Mouse (Mus musculus) gonadal fat pad, adult 2 months (tissue): ENCODE measurements around the gene Sppl2c. TPM values are rescaled to one million over a fixed set of nuclear protein-coding genes. Genes with fewer than 3 reads are reported as not detected.
"Not testable (repeated sequence)": the region's sequence is repeated elsewhere in the genome, so short reads cannot be mapped to it uniquely, and the experiment has no call there.

Source experiments
- DNase-seq: peaks from one replicate; pipeline ENCODE4 v3.0.0-alpha.2; 2012; ENCODE audit warnings: low read depth
- polyA plus RNA-seq: library from polyadenylated mRNA; depleted of rRNA; stranded (reverse); fragments of >200 nt; gene quantifications from 2 replicates; pipeline ENCODE4 v1.2.3, GENCODE M21; 2012

Sppl2c gene
- polyA plus RNA-seq, 1 experiment = 2.0 TPM

GRCm38 (mm10) chr11:104195791-104196190, 9.7 kb downstream of the Sppl2c start:
- DNase-seq = peak; percentile 13

- no peak for DNase-seq
These were observed 11.7 kb downstream of the Sppl2c start for GRCm38 (mm10) chr11:104197861-104198260.

GRCm38 (mm10) chr11:104203271-104203670, 17.1 kb downstream of the Sppl2c start:
- no peak for DNase-seq

- DNase-seq = no peak
These were observed 20.4 kb downstream of the Sppl2c start for GRCm38 (mm10) chr11:104206573-104206972.

GRCm38 (mm10) chr11:104209041-104209440, 22.9 kb downstream of the Sppl2c start:
- DNase-seq = no peak

GRCm38 (mm10) chr11:104211251-104211650, 25.1 kb downstream of the Sppl2c start:
- DNase-seq = no peak

GRCm38 (mm10) chr11:104214128-104214527, 28.0 kb downstream of the Sppl2c start:
- not testable (repeated sequence) for DNase-seq

GRCm38 (mm10) chr11:104218075-104218474, 31.9 kb downstream of the Sppl2c start:
- no peak for DNase-seq

GRCm38 (mm10) chr11:104220291-104220690, 34.2 kb downstream of the Sppl2c start:
- no peak for DNase-seq

- no peak for DNase-seq
These were observed 35.6 kb downstream of the Sppl2c start for GRCm38 (mm10) chr11:104221751-104222150.

GRCm38 (mm10) chr11:104223301-104223700, 37.2 kb downstream of the Sppl2c start:
- DNase-seq = no peak

GRCm38 (mm10) chr11:104229391-104229790, 43.3 kb downstream of the Sppl2c start:
- DNase-seq = no peak

GRCm38 (mm10) chr11:104230066-104230778, 44.1 kb downstream of the Sppl2c start:
- DNase-seq = peak; percentile 73

GRCm38 (mm10) chr11:104231041-104231911, 45.1 kb downstream of the Sppl2c start, which contains the start of gene Mapt:
Gene Mapt, plus strand, starts transcription at chr11:104231390.
- no peak for DNase-seq

- no peak for DNase-seq
These were observed 46.3 kb downstream of the Sppl2c start for GRCm38 (mm10) chr11:104232141-104233061.

- no peak for DNase-seq
These were observed 47.0 kb downstream of the Sppl2c start for GRCm38 (mm10) chr11:104233101-104233500.

- DNase-seq = no peak
These were observed 47.6 kb downstream of the Sppl2c start for GRCm38 (mm10) chr11:104233574-104234206.

- DNase-seq = no peak
These were observed 48.6 kb downstream of the Sppl2c start for GRCm38 (mm10) chr11:104234680-104235079.

- no peak for DNase-seq
These were observed 49.8 kb downstream of the Sppl2c start for GRCm38 (mm10) chr11:104235881-104236280.

- no peak for DNase-seq
These were observed 51.1 kb downstream of the Sppl2c start for GRCm38 (mm10) chr11:104237226-104237625.
